Mouse (Mus musculus) thymus, adult 2 months (tissue): Measurements from ENCODE around the gene Epm2aip1.

Source experiments
- CTCF ChIP-seq: fragments of 200-500 bp; IDR thresholded peaks from 2 replicates; pipeline ENCODE4 v1.5.1; 2012; ENCODE audit warnings: mild to moderate bottlenecking, control low read depth, low read length, moderate library complexity, borderline replicate concordance; ENCODE audit not compliant: control insufficient read depth, poor library complexity, insufficient read depth; ENCODE audit errors: extremely low read depth
- POLR2A ChIP-seq: fragments of 200-500 bp; IDR thresholded peaks from 2 replicates; pipeline ENCODE4 v1.6.1; 2012; ENCODE audit warnings: mild to moderate bottlenecking, low read length, control low read depth, moderate library complexity; ENCODE audit not compliant: control insufficient read depth, poor library complexity, insufficient read depth; ENCODE audit errors: extremely low read depth

DNA sequence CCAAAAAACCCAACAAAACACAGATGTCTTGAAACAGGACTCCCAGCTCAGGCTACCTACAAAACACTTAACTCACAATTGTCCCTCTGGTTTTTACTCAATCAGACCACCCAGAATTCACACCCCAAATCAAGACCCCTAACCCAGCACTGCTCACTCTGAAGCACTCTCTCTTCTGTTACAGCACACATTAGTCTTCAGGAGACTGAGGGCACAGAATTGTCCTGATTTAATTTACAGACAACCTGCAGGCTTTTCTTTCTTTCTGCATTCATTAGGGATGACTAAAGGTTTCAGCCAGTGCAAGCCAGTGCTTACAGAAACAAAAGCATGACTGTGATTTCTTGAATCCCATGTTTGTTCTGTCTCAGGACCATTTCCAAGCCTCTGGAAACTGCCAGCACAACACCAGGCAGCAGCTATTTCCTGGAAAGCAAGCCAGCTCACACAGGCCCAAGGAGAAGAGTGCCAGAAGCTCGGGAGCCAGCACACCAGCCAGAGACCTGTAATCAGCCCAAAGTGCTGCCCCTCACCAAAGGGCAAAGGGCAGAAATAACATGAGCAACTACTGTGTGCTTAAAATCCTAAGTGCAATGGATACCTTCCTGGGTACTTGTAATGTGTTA, 11.3 kb upstream of the Epm2aip1 start:
- TF ChIP-seq POLR2A (no peak), CTCF (no peak)
